Mouse (Mus musculus) large intestine, adult 2 months (tissue): ENCODE results near the gene Piga. TPM values are rescaled to one million over a fixed set of nuclear protein-coding genes. Genes with fewer than 3 reads are reported as not detected.

Source experiments
- DNase-seq: peaks from one replicate; pipeline ENCODE4 v3.0.0-alpha.2; 2012; ENCODE audit warnings: low read depth, low spot score
- WGBS: fragments of 180-500 bp; shearing (Covaris S2); methylation state at CpG from one replicate; pipeline ENCODE4 v1.1.7; 2018; 5-methylcytosine and 5-hydroxymethylcytosine counted together
- polyA plus RNA-seq: library from polyadenylated mRNA; depleted of rRNA; stranded (reverse); fragments of >200 nt; gene quantifications from 2 replicates; pipeline ENCODE4 v1.2.3, GENCODE M21; 2012; rRNA removed

The Piga gene
- polyA plus RNA-seq, 1 experiment = 4.4 TPM

- 58% methylated on average over 2 of the region's 2 CpGs for WGBS
- no peak for DNase-seq
Observed at GRCm38 (mm10) chrX:164431133-164431532, 11.5 kb downstream of the Piga start.

DNA sequence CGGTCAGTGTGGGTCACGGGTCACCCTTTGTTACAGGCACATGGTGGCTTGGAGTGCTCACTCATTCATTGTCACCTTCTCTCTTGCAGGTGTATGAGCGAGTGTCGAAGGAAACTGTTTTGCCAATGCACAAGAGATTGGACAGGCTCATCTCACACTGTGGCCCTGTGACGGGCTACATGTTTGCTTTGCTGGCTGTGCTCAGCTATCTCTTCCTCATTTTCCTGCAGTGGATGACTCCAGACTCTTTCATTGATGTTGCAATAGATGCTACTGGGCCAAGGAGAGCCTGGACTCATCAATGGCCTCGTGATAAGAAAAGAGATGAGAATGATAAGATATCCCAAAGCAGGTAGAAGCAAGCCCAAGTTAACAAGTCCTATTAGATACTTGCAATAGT is 12.0 kb downstream of the Piga start:
- no peak for DNase-seq
- 81% methylated on average over 6 of the region's 6 CpGs for WGBS

- WGBS = 94% methylated on average over 9 of the region's 9 CpGs
- DNase-seq = no peak
Observed at GRCm38 (mm10) chrX:164432682-164433081, 13.1 kb downstream of the Piga start.

DNA sequence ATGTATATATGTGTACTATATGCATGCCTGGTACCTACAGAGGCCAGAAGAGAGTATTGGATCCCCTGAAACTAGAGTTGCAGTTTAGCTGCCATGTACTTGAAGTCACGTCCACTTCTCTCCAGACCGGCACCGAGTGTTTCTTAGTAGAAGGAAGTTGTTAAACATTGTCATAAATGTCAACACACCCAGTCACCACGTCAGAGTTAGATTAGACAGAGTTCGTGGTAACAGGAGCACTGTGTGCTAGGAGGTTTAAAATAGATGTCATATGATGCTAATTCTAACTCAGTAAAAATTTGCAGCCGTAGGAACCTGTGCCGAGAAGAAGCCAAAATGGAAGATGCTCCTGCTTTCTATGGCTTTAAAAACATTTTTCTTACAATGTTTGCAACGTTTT is 17.1 kb downstream of the Piga start, which contains the start of gene Asb11:
TSS of gene Asb11 (plus strand) at position 286 of the 400 bp plus-strand sequence.
- 24% methylated on average over 8 of the region's 8 CpGs for WGBS
- no peak for DNase-seq

DNA sequence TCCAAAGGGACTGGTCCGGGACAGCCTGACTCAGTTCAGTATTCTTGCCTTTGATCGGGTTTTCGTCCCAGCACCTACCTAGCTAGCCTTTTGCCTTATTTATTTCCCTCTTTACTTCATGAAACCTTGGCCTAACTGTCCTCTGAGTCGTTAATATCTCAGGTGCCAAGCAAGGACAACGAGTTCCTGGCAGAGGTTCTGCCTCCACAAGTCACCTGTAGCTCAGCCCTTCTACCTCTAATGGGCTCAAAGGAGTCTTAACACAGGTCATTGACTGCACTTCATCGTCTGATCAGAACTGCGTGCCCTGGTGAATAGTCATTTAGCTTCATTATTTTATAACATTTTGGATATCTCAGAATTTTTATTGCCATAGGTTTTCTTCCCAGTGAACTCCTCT is 19.9 kb downstream of the Piga start:
- 70% methylated on average over 7 of the region's 7 CpGs for WGBS
- no peak for DNase-seq

- no peak for DNase-seq
- WGBS = 29% methylated on average over 2 of the region's 2 CpGs
Observed at GRCm38 (mm10) chrX:164440140-164440539, 20.6 kb downstream of the Piga start.

DNA sequence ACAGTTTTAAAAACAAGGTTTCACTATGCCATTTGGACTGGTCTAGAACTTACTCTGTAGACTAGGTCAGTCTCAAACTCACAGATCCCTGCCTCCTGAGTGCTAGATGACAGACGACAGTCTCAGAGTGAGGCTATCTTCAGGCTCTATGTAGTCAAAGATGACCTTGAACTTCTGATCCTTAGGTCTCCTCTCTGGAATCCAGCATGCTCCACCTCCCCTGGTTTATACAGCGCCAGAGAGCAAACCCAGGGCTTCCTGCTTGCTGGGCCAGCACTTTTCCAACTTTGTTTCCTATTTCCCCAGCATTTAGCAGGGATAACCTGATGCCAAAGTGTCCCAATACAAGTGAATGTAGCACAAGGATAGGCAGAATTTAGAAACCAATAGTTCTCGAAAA is 21.1 kb downstream of the Piga start:
- WGBS = 58% methylated on average over 3 of the region's 3 CpGs

GRCm38 (mm10) chrX:164441306-164441705 is 21.7 kb downstream of the Piga start:
- DNase-seq = no peak
- 77% methylated on average over 3 of the region's 3 CpGs for WGBS

More for the DNA sequence above, 21.1 kb downstream of the Piga start:
- no peak for DNase-seq

GRCm38 (mm10) chrX:164445601-164446000 is 26.0 kb downstream of the Piga start:
- no peak for DNase-seq
- 59% methylated on average over 12 of the region's 12 CpGs for WGBS

GRCm38 (mm10) chrX:164446106-164446551 is 26.5 kb downstream of the Piga start:
- WGBS = 57% methylated on average over 10 of the region's 10 CpGs
- no peak for DNase-seq

GRCm38 (mm10) chrX:164446835-164447681 is 27.5 kb downstream of the Piga start:
- DNase-seq = no peak

GRCm38 (mm10) chrX:164447682-164448071 is 28.1 kb downstream of the Piga start:
- no peak for DNase-seq
- 81% methylated on average over 2 of the region's 2 CpGs for WGBS

More at GRCm38 (mm10) chrX:164446835-164447681, 27.5 kb downstream of the Piga start:
- WGBS = 83% methylated on average over 9 of the region's 9 CpGs

DNA sequence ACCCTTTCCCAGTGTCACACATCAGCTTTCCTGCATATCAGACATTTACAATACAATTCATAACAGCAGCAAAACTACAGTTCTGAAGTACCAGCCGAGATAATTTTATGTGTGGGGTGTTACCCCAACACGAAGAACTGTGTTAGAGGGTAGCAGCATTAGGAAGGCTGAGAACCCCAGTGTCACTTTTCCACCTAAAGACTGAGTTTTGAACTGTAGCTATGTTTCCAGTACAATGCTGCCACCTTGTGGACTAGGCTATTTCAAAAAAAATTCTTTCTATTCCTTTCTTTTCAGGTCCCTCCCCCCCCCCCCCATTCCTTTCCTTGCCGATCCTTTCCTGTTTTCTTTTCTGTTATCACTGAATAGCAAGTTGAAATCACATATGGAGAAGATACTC is 29.6 kb downstream of the Piga start:
- no peak for DNase-seq
- WGBS = 19% methylated on average over 3 of the region's 3 CpGs

GRCm38 (mm10) chrX:164459205-164459878 is 39.8 kb downstream of the Piga start:
- DNase-seq = no peak
- WGBS = 60% methylated on average over 5 of the region's 6 CpGs

Other genes with a start within 250 kb of the Piga start
- 0.47 and 0.51 TPM in 2 replicates for gene Bmx, start 161.6 kb upstream of the Piga start, polyA plus RNA-seq
- gene Pir, start 150.4 kb upstream of the Piga start, polyA plus RNA-seq = 1.4 and 1.5 TPM in 2 replicates
- gene Vegfd, start 46.4 kb upstream of the Piga start, polyA plus RNA-seq = 1.7 TPM in 2 replicates
- gene Asb11, start 17.2 kb downstream of the Piga start, polyA plus RNA-seq = 0.16 and 0.26 TPM in 2 replicates
- gene Asb9, start 86.5 kb downstream of the Piga start, polyA plus RNA-seq = not detected in 2 replicates